Mouse (Mus musculus) cerebellum, postnatal 10 days (tissue): Measurements from ENCODE around the gene Scn8a.
A peak's percentile ranks its signal among the peaks of the same experiment; 100 is the strongest.

Experiments used
- DNase-seq, 2 experiments: peaks; one replicate each; pipeline ENCODE4 v3.0.0; 2021; ENCODE audit warnings: mixed read lengths in 2 of 2

The Scn8a gene

GRCm38 (mm10) chr15:100881385-100881784 is 11.7 kb downstream of the Scn8a start:
- DNase-seq, result no peak

GRCm38 (mm10) chr15:100884481-100884880 is 14.8 kb downstream of the Scn8a start:
- peak; percentile 65 for DNase-seq

GRCm38 (mm10) chr15:100891962-100892361 is 22.3 kb downstream of the Scn8a start:
- no peak for DNase-seq

GRCm38 (mm10) chr15:100896502-100896901 is 26.8 kb downstream of the Scn8a start:
- no peak for DNase-seq

GRCm38 (mm10) chr15:100903811-100904210 is 34.2 kb downstream of the Scn8a start:
- DNase-seq, result peak; percentile 64 to 67

GRCm38 (mm10) chr15:100905006-100905405 is 35.3 kb downstream of the Scn8a start:
- no peak for DNase-seq

GRCm38 (mm10) chr15:100905751-100906150 is 36.1 kb downstream of the Scn8a start:
- no peak for DNase-seq

GRCm38 (mm10) chr15:100908817-100909216 is 39.2 kb downstream of the Scn8a start:
- peak; percentile 83 to 93 for DNase-seq

GRCm38 (mm10) chr15:100909734-100910163 is 40.1 kb downstream of the Scn8a start:
- peak; percentile 92 to 96 for DNase-seq

GRCm38 (mm10) chr15:100910381-100910841 is 40.8 kb downstream of the Scn8a start:
- peak; percentile 73 to 76 for DNase-seq

- peak; percentile 64 to 74 for DNase-seq
Measured at GRCm38 (mm10) chr15:100912676-100913266, 43.1 kb downstream of the Scn8a start.

GRCm38 (mm10) chr15:100914734-100915242 is 45.1 kb downstream of the Scn8a start:
- DNase-seq, result peak; percentile 61 to 66

- DNase-seq, result no peak
Measured at GRCm38 (mm10) chr15:100918046-100918445, 48.4 kb downstream of the Scn8a start.

GRCm38 (mm10) chr15:100922210-100922609 is 52.6 kb downstream of the Scn8a start:
- DNase-seq, result no peak

GRCm38 (mm10) chr15:100923476-100923875 is 53.8 kb downstream of the Scn8a start:
- peak; percentile 83 to 91 for DNase-seq

- DNase-seq, result no peak
Measured at GRCm38 (mm10) chr15:100924941-100925340, 55.3 kb downstream of the Scn8a start.

GRCm38 (mm10) chr15:100930477-100930876 is 60.8 kb downstream of the Scn8a start:
- no peak for DNase-seq

- no peak for DNase-seq
Measured at GRCm38 (mm10) chr15:100936176-100936575, 66.5 kb downstream of the Scn8a start.

GRCm38 (mm10) chr15:100948383-100948782 is 78.7 kb downstream of the Scn8a start:
- DNase-seq, result peak; percentile 59 to 64

GRCm38 (mm10) chr15:100949169-100949568 is 79.5 kb downstream of the Scn8a start:
- peak; percentile 56 to 65 for DNase-seq

GRCm38 (mm10) chr15:100951491-100951890 is 81.8 kb downstream of the Scn8a start:
- peak; percentile 25 to 26 for DNase-seq

GRCm38 (mm10) chr15:100952292-100952691 is 82.6 kb downstream of the Scn8a start:
- DNase-seq, result no peak

GRCm38 (mm10) chr15:100952854-100953253 is 83.2 kb downstream of the Scn8a start:
- DNase-seq, result no peak

- no peak for DNase-seq
Measured at GRCm38 (mm10) chr15:100953955-100954354, 84.3 kb downstream of the Scn8a start.

GRCm38 (mm10) chr15:100954751-100955150 is 85.1 kb downstream of the Scn8a start:
- peak; percentile 35 to 48 for DNase-seq
